Mouse (Mus musculus) cerebellum, adult 2 months (tissue): ENCODE measurements around the gene Pik3r5.

Source experiments
- CTCF ChIP-seq: fragments of 200-500 bp; IDR thresholded peaks from 2 replicates; pipeline ENCODE4 v1.5.1; 2011; ENCODE audit warnings: low read depth, mild to moderate bottlenecking, control low read depth, low read length, moderate library complexity, borderline replicate concordance; ENCODE audit not compliant: insufficient read depth
- POLR2A ChIP-seq: fragments of 200-500 bp; IDR thresholded peaks from 2 replicates; pipeline ENCODE4 v1.6.1; 2011; ENCODE audit warnings: low read length, control low read depth, borderline replicate concordance; ENCODE audit not compliant: insufficient read depth

DNA sequence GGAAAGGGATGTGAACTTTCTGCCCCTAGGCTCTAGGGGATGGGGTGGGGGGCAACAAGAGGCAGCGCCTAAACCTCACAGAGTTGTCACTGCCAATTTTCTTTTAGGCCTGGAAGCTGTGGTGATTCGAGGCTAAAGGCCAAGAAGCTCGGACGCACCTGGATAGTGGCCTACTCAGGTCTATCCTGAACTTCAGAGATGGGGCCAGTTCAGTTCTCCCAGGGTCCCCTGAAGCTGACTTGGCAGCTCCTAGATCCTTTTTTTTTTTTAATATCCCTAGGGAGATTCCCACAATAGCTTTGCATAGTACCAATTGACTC lies 44.5 kb upstream of the Pik3r5 start:
- TF ChIP-seq POLR2A (no peak), CTCF (no peak)
